Mouse (Mus musculus) heart, adult 10 weeks (tissue): ENCODE results near the gene Prss3. TPM values are rescaled to one million over a fixed set of nuclear protein-coding genes. Genes with fewer than 3 reads are reported as not detected.

ENCODE experiments used
- polyA plus RNA-seq: library from polyadenylated mRNA; stranded (reverse); fragments of 350-450 nt; fragmentation: Illumina TruSeq; extraction: RNeasy Lipid Tissue Mini Kit (QIAGEN cat#74804); gene quantifications from one replicate; pipeline ENCODE4 v1.2.3, GENCODE M21; 2014; ENCODE audit warnings: low read depth, low replicate concordance

Prss3 gene
- polyA plus RNA-seq, result not detected

GRCm38 (mm10) chr6:41377578-41377977 lies at the start of gene Prss3:
Gene Prss3, minus strand, starts transcription at chr6:41377678.

GRCm38 (mm10) chr6:41392056-41392455 lies 14.6 kb upstream of the Prss3 start, which contains the start of gene Gm5771:
Gene Gm5771, plus strand, starts transcription at chr6:41392356.

GRCm38 (mm10) chr6:41353932-41354331 lies 23.5 kb downstream of the Prss3 start, which contains the start of gene Try10:
Gene Try10, plus strand, starts transcription at chr6:41354105.

Other genes with a start within 250 kb of the Prss3 start
- gene Try4, start 75.4 kb downstream of the Prss3 start, polyA plus RNA-seq, result not detected
- not detected for gene Try5, start 60.8 kb downstream of the Prss3 start, polyA plus RNA-seq
- gene Try10, start 23.6 kb downstream of the Prss3 start, polyA plus RNA-seq, result not detected
- not detected for gene Gm5771, start 14.7 kb upstream of the Prss3 start, polyA plus RNA-seq
- not detected for gene Gm10334, start 68.5 kb upstream of the Prss3 start, polyA plus RNA-seq
- gene Prss1, start 81.3 kb upstream of the Prss3 start, polyA plus RNA-seq, result not detected
- gene Prss2, start 144.1 kb upstream of the Prss3 start, polyA plus RNA-seq, result not detected
- 1.6 TPM for gene Ephb6, start 227.8 kb upstream of the Prss3 start, polyA plus RNA-seq